Mouse (Mus musculus) embryonic facial prominence, embryonic 11.5 days (tissue): ENCODE data around the gene Ppp1r14c. TPM values are rescaled to one million over a fixed set of nuclear protein-coding genes. Genes with fewer than 3 reads are reported as not detected.
A peak's percentile ranks its signal among the peaks of the same experiment; 100 is the strongest.

Source experiments
- ATAC-seq: fragments of 200-750 bp; cut with Nextera tagmentation; replicated peaks from 2 replicates; pipeline ENCODE4 v1.8.0; 2017; ENCODE audit warnings: low read depth; ENCODE audit not compliant: insufficient number of reproducible peaks, low FRiP score, low TSS enrichment
- DNase-seq: peaks from one replicate; pipeline ENCODE4 v3.0.0-alpha.2; 2015; ENCODE audit warnings: low spot score
- H3K27ac ChIP-seq: fragments of 300-500 bp; sonication (generic); replicated peaks from 2 replicates; pipeline ENCODE4 v1.5.1; 2014; ENCODE audit warnings: mild to moderate bottlenecking, low read depth, low read length, control low read depth
- H3K27me3 ChIP-seq: fragments of 300-500 bp; sonication (generic); 2 replicates; pipeline ENCODE4 v1.6.1; 2014; ENCODE audit warnings: mild to moderate bottlenecking, low read length, moderate library complexity, mixed read lengths; ENCODE audit not compliant: control insufficient read depth, insufficient read depth
- H3K36me3 ChIP-seq: fragments of 300-500 bp; sonication (generic); replicated peaks from 2 replicates; pipeline ENCODE4 v1.6.1; 2014; ENCODE audit warnings: low read depth, mild to moderate bottlenecking, low read length, moderate library complexity, mixed read lengths; ENCODE audit not compliant: control insufficient read depth, insufficient read depth
- H3K4me1 ChIP-seq: fragments of 300-500 bp; sonication (generic); 2 replicates; pipeline ENCODE4 v1.6.1; 2014; ENCODE audit warnings: low read length, mixed read lengths; ENCODE audit not compliant: control insufficient read depth, insufficient read depth
- H3K4me2 ChIP-seq: fragments of 300-500 bp; sonication (generic); 2 replicates; pipeline ENCODE4 v1.6.1; 2014; ENCODE audit warnings: low read depth, mild to moderate bottlenecking, control low read depth, low read length, moderate library complexity
- H3K4me3 ChIP-seq: fragments of 300-500 bp; sonication (generic); 2 replicates; pipeline ENCODE4 v1.5.1; 2014; ENCODE audit warnings: low read depth, low read length, control low read depth
- H3K9ac ChIP-seq: fragments of 300-500 bp; sonication (generic); replicated peaks from 2 replicates; pipeline ENCODE4 v1.6.1; 2014; ENCODE audit warnings: mild to moderate bottlenecking, control low read depth, low read length
- H3K9me3 ChIP-seq: fragments of 300-500 bp; sonication (generic); replicated peaks from 2 replicates; pipeline ENCODE4 v1.6.1; 2016; ENCODE audit warnings: mild to moderate bottlenecking, low read length, inconsistent platforms, mixed read lengths; ENCODE audit not compliant: control insufficient read depth
- WGBS: fragments of 180-500 bp; shearing (Covaris S2); extraction: QIAGEN DNeasy Blood & Tissue Kit; methylation state at CpG from one replicate; pipeline ENCODE4 v1.1.7; 2014; 5-methylcytosine and 5-hydroxymethylcytosine counted together
- polyA plus RNA-seq: library from polyadenylated mRNA; unstranded; fragments of >200 nt; fragmentation: Nextera tagmentation; extraction: Ambion mirVana; gene quantifications from 2 replicates; pipeline ENCODE4 v1.2.1, GENCODE M21; 2014

Ppp1r14c gene
- polyA plus RNA-seq, 1 experiment from 2014 or later: 4.5 TPM

DNA sequence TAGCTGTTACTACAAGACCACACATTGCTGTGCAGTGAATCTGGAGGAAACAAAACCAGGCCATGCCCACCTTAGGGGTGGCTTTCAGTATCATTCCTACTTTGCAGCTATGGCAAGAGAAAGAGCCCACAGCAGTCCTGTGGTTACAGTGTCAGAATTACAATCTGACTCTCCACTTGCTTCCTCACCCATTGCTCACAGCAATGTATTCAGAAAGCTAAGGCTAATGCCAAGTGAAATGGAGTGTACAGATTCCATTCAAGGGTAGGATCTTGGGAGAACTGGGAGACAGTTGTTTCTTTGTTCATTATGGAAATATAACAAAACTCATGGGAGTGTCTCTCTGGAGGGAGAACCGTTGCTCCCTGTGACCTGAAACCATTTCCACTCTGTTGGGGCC is 6.3 kb upstream of the Ppp1r14c start:
- Histone ChIP-seq H3K9me3 (no peaks in the 10 kb centered on the region), H3K27ac (no peak overlapping the region), H3K36me3 (no peaks in the 10 kb centered on the region), H3K4me1 (no peaks in the 10 kb centered on the region), H3K4me2 (no peak overlapping the region), H3K27me3 (no peaks in the 10 kb centered on the region), H3K4me3 (no peak overlapping the region), H3K9ac (no peak overlapping the region)
- no peak for DNase-seq
- WGBS: 54% methylated on average over 1 of the region's 1 CpGs
- ATAC-seq: no peak

DNA sequence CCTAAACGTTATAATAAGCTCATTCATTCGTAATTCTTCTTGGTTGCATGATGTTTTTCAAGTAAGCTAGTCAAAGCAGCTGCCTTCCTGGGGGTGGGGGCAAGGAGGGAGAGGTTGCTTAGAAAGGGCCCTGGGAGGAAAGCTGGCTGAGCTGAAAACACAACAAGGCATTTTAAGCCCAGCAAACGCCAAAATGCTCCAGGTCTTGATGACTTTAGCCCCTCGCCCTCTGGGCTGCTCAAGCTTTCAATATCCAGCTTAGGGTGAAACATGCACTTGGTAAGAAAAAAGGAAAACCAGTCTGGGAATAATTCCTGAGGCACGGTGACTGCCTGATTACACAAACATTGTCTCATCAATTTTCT is 204 bp upstream of the Ppp1r14c start:
- no peaks in the 10 kb centered on the region for H3K9me3 ChIP-seq
- H3K27me3 ChIP-seq: peaks cover 10% of the 10 kb centered on the region; the same call in 1 of the 2 replicates
- H3K36me3 ChIP-seq: no peaks in the 10 kb centered on the region
- peak overlapping the region; percentile 54; the same call in 1 of the 2 replicates for H3K4me3 ChIP-seq
- peak overlapping the region; percentile 96 for H3K4me2 ChIP-seq
- WGBS: 19% methylated on average over 5 of the region's 5 CpGs
- peak; percentile 3 for DNase-seq
- 0 out of 2 replicates have a peak, but pooled peaks have one; percentile 6 for ATAC-seq
- no peak overlapping the region for H3K9ac ChIP-seq
- H3K4me1 ChIP-seq: peaks cover 3% of the 10 kb centered on the region
- no peak overlapping the region for H3K27ac ChIP-seq

DNA sequence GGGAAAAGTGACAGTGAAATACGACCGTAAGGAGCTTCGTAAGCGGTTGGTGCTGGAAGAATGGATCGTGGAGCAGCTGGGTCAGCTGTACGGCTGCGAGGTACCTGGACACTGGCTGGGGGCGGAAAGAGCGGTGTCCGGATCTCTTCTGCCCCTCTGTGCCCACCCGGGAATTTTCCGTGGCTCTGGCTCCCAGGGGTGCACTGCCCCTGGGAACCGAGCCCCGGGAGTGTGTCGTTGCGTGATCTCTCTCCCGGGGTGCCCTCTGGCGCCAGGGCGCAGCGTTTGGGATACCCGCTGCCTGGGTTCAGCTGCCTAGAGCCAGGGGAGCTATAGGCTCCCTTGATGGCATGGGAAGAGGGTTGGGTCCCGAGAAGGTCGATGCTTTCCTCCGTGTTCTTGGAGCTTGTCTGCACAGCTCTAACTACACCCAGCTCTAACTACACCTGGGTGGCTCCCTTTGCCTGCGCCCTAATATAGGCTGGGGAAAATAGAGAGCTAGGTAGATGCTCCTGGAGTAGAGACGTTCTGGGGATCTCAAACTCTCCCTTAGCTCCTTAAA is 1.1 kb downstream of the Ppp1r14c start:
- ATAC-seq: peak; percentile 75
- H3K9ac ChIP-seq: peak overlapping the region; percentile 51
- under 1% methylated on average over 26 of the region's 26 CpGs for WGBS

DNA sequence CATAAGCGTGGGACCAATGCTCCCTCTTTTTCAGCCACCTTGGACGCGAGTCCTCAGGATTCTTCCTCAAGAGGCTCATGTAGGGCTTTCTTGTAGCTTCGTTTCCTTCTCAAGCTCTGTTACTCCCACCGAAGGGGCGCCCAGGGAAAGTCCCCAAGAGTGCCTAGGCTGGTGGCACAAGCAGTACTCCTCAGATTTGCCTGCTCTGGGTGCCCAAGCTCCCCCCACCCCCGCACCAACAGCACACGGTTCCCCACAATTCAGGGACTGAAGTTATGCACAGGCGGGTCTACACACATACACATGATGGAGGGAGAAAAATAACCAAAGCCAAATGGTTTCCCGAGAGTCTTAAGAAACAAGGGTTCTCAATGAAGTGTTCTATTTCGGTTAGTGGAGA is 1.6 kb downstream of the Ppp1r14c start:
- H3K27me3 ChIP-seq: peaks cover 10% of the 10 kb centered on the region; the same call in 1 of the 2 replicates
- peaks cover 3% of the 10 kb centered on the region for H3K4me1 ChIP-seq
- H3K4me3 ChIP-seq: no peak overlapping the region; the same call in 1 of the 2 replicates
- no peaks in the 10 kb centered on the region for H3K9me3 ChIP-seq
- peak overlapping the region; percentile 13; the same call in 1 of the 2 replicates for H3K4me2 ChIP-seq
- H3K36me3 ChIP-seq: no peaks in the 10 kb centered on the region
- H3K9ac ChIP-seq: no peak overlapping the region
- DNase-seq (no peak), ATAC-seq (no peak)
- no peak overlapping the region for H3K27ac ChIP-seq
- whole genome bisulfite sequencing: 24% methylated on average over 11 of the region's 11 CpGs

More for the DNA sequence above, 1.1 kb downstream of the Ppp1r14c start:
- Histone ChIP-seq H3K4me2 (peak overlapping the region; percentile 96), H3K4me3 (peak overlapping the region; percentile 54), H3K4me1 (peaks cover 3% of the 10 kb centered on the region), H3K36me3 (no peaks in the 10 kb centered on the region), H3K27me3 (peaks cover 10% of the 10 kb centered on the region; the same call in 1 of the 2 replicates), H3K9me3 (no peaks in the 10 kb centered on the region), H3K27ac (no peak overlapping the region)
- DNase-seq: peak; percentile 7

DNA sequence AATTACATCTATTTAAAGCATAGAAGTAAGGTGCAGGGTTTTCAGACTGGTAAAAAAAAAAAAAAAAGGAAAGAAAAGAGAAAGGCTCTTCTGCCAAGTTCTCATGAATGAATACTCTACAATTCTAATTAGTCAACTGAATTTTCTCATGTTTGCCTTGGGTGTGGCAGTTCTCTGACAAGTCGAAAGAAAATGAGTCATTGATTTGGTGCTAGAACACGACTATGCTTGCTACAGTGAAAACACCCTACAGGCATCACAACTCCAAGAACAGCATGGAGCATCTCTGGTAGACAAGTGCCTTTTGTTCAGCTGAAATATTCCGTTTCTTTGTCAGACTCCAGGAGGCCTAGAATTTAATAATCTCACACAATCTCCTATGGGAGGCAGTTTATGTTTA is 17.3 kb downstream of the Ppp1r14c start:
- 52% methylated on average over 3 of the region's 3 CpGs for WGBS
- DNase-seq: no peak

DNA sequence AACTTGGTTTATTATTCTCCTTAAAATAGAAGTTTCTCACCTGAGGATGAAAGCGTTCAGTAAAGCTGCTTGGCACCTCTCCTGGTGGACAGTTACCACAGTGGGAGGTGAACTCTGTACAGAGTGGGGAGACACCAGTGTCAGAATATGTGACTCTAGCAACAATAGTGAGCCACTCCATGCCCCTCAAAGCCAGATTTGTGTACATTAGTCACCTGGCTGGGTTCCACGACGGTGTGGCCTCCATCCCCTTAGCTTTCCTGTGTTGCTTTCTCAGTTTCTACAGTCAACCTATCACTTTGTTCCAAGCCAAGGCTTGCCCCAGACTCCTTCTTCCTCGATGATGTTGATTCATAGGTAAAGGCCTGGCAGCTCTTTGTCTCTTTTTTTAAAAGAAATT is 26.4 kb downstream of the Ppp1r14c start:
- no peak for DNase-seq
- no peaks in the 10 kb centered on the region for H3K27me3 ChIP-seq
- no peak for ATAC-seq
- 86% methylated on average over 4 of the region's 4 CpGs for WGBS
- no peak overlapping the region for H3K4me2 ChIP-seq
- H3K9ac ChIP-seq: no peak overlapping the region
- no peaks in the 10 kb centered on the region for H3K9me3 ChIP-seq
- no peak overlapping the region for H3K27ac ChIP-seq
- H3K4me1 ChIP-seq: no peaks in the 10 kb centered on the region
- no peaks in the 10 kb centered on the region for H3K36me3 ChIP-seq
- H3K4me3 ChIP-seq: no peak overlapping the region

More for the DNA sequence above, 17.3 kb downstream of the Ppp1r14c start:
- Histone ChIP-seq H3K36me3 (no peaks in the 10 kb centered on the region), H3K9me3 (no peaks in the 10 kb centered on the region), H3K27me3 (no peaks in the 10 kb centered on the region), H3K4me3 (no peak overlapping the region), H3K4me2 (no peak overlapping the region), H3K4me1 (no peaks in the 10 kb centered on the region), H3K27ac (no peak overlapping the region), H3K9ac (no peak overlapping the region)
- no peak for ATAC-seq

DNA sequence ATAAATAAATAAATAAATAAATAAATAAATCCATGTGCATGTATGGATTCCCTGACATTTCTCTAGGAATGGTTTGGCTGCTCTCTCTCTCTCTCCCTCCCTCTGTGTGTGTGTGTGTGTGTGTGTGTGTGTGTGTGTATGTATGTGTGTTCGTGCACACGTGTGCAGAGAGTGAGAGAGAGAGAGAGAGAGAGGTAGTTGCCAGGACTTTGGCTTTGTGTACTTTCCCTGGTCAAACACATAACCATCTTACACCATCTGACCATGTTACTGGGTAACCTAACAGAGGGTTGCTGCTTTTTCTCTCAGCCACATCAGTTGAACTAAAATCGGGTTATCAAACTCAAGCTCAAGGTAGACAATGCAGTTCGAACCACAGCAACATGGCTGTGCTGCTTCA is 27.7 kb downstream of the Ppp1r14c start:
- Histone ChIP-seq H3K4me3 (no peak overlapping the region), H3K9ac (no peak overlapping the region), H3K27me3 (no peaks in the 10 kb centered on the region), H3K36me3 (no peaks in the 10 kb centered on the region), H3K4me1 (no peaks in the 10 kb centered on the region), H3K4me2 (no peak overlapping the region), H3K9me3 (no peaks in the 10 kb centered on the region), H3K27ac (no peak overlapping the region)
- WGBS: 88% methylated on average over 4 of the region's 4 CpGs
- DNase-seq (no peak), ATAC-seq (no peak)

DNA sequence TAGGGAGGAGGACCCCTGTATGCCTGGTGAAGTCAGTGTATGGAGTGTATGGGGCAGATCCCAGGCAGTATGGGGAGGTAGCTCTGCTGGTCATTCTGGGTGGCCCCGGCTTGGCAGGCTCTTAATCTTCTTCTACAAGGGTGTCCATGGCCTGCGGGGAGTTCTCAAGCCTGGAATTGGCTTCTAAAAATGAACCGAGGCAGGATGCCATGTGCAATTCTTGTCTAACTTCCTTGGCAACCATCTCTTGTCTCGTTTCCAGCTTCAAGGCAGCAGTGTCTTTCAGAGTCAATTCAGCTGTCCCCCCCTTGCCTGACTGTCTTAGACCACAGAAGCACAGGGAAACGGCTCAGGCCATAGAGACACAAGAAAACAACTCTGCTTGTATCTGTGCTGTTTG is 28.3 kb downstream of the Ppp1r14c start:
- no peak overlapping the region for H3K4me3 ChIP-seq
- no peak overlapping the region for H3K27ac ChIP-seq
- H3K4me1 ChIP-seq: no peaks in the 10 kb centered on the region
- DNase-seq (no peak), ATAC-seq (no peak)
- no peak overlapping the region for H3K4me2 ChIP-seq
- no peak overlapping the region for H3K9ac ChIP-seq
- 76% methylated on average over 5 of the region's 5 CpGs for WGBS
- no peaks in the 10 kb centered on the region for H3K36me3 ChIP-seq
- H3K9me3 ChIP-seq: no peaks in the 10 kb centered on the region
- no peaks in the 10 kb centered on the region for H3K27me3 ChIP-seq
